Comparison of ENCODE assay signal across 9 mouse cellular contexts in genomic region chr10:96148250-96148699, GRCm38 (mm10). TPM values are rescaled to one million over a fixed set of nuclear protein-coding genes. Genes with fewer than 3 reads are reported as not detected.
DNase-seq lines count a peak whose midpoint lies in the region.
"Had no signal": no experiment of that assay in that cellular context is flagged by ENCODE, and none has a peak within 500 bp of the region (broad histone marks: within the 10 kb centered on the region; RNA-seq: fewer than 3 reads in every experiment).

No protein-coding gene starts in this region.

- intact Hi-C loops in left cerebral cortex, postnatal 4 days (cut with DNase I), result no loop called here
- intact Hi-C loops in left cerebral cortex, postnatal 14 days (cut with DNase I), result no loop called here

- peak; percentile 67 for DNase-seq in left cerebral cortex, postnatal 4 days
- DNase-seq in left cerebral cortex, adult 18-20 months (ENCODE audit: low spot score in 2 of 2), result no peak
- DNase-seq in adrenal gland, adult 2 months, result peak; percentile 64
- DNase-seq in forelimb bud, embryonic 11.5 days (ENCODE audit: low read depth, low spot score), result peak; percentile 62
- DNase-seq in kidney, postnatal 4 days, result peak; percentile 88 to 90
- peak; percentile 24 for DNase-seq in ovary, postnatal 10 days (ENCODE audit: low spot score)
- DNase-seq in frontal cortex, postnatal 36 days (ENCODE audit: low spot score in 2 of 2), result no peak
- no peak for DNase-seq in left cerebral cortex, postnatal 14 days (ENCODE audit: low spot score in 2 of 2)

RNA-seq across cellular contexts. Expression of gene Gm5426, which starts 11.9 kb away (rescaled TPM):
- not detected for total RNA-seq in left cerebral cortex, postnatal 4 days (2021)
- not detected for total RNA-seq in left cerebral cortex, adult 18-20 months (2021)
- total RNA-seq in adrenal gland, adult 2 months (2021), result not detected
- polyA plus RNA-seq in adrenal gland, adult 2 months (2012; rRNA removed), result not detected in 2 replicates
- total RNA-seq in left cerebral cortex, postnatal 14 days (2021), result not detected
- polyA plus RNA-seq: stomach, embryonic 16.5 days had no signal

Comparison
In these comparisons a context has a peak if more than half of its experiments do, and no peak if none do; other contexts are left out.
1. DNase-seq: peak in left cerebral cortex, postnatal 4 days (single experiment), adrenal gland, adult 2 months (single experiment), forelimb bud, embryonic 11.5 days (single experiment), kidney, postnatal 4 days (2 of 2) and ovary, postnatal 10 days (single experiment); none in left cerebral cortex, adult 18-20 months (0 of 2), frontal cortex, postnatal 36 days (0 of 2) and left cerebral cortex, postnatal 14 days (0 of 2).